Mouse (Mus musculus): Measurements from ENCODE around the gene Srcap.
A peak's percentile ranks its signal among the peaks of the same experiment; 100 is the strongest.

Gene Srcap

DNA sequence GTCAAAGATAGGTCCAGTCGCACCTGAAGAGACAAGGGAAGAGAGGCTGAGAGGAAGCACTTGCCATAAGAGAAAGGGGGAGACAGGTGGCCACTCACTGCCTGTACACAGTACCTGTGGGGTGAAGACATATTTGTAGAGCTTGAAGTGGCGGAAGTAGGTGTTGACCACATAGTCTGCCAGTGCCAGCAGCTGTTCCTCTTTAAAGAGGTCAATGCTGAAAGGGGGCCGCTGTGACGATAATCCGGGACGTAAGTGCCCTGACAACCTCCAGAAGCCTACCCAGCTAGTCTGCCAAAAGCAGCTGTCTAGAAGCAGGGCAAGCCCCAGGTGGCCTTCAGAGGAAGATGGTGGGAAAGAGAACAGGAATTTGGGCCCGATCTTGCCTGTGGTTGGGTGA is 73.2 kb downstream of the Srcap start:
- DNase-seq = peak; percentile 32 to 55

DNA sequence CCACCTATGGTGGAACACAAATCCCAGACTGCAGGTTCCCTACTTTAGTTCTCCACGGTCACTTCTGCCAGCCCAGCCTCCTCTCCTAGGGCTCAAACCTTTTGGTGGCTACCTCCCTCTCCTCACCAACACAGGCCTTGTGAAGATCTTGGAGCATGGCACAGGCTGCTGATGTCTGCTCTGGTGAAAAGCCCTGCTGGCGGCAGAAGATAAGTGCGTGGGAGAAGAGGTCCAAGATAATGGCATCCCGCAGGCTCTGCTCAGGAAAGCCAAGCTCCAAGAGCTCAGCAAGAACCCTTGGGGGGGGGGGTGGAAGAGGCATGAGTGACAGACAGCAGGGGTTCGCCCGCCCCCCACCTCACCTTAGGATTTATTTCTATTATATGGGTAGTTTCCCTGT is 74.4 kb downstream of the Srcap start:
- no peak for DNase-seq

DNA sequence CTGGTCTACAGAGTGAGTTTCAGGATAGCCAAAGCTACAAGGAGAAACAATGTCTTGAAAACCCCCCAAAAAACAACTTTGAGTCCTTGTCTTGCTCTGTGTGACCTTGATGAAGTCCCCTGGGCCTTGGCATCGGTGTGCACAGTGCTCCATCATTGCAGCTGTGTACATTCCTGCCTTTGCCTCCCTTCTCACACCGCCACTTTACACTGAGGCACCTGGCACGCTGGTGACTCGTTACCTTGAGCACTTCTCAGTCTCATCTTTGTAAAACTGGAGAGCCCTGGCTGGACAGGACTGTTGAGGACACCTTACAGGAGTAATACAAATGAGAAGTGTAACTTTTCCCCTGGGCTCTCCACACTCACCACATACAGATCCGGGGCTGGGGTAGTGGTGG is 75.4 kb downstream of the Srcap start:
- DNase-seq = peak in 1 of 2 experiments; percentile 15

DNA sequence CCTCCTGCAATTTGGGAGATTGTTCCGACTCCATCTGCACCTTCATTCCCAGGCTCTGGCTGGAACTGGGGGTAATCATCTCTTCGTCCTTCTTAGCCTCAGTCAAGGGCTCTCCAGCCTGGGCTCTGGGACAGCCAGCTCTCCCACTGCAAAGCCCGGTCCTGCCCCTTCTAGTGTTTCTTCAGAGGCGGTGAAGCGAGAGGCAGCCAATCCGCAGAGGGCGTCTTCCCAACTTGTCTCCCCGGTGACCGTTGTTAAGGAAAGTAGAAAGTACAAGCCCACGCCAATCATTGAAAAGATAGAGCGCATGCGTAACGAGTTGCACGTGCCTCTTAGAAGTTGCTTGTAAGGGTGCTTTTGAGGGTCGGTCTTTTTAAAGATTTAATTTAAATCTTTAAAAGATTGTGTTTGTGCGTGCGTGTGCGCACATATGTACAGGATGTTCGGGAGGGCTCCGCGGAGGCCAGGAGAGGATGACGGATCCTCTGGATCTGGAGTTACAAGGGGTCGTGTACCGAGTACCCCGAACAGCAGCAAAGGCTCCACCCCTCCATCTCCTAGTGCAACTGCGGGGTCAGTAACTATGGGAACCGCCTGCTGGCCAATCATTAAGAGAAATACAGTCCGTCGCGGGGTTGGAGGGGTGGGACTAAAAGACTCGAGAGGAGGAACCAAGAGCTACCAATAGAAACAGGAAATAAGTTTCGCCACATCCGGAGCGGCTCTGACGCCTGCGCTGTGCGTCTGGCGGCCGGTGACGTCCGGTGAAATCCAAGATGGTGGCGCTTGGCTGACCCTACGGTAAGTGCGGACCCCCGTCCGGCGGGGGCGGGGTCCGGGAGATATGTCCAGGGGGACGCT is 76.5 kb downstream of the Srcap start, which contains the start of the genes Ccdc189 and Rnf40:
Ccdc189 (minus strand) TSS at position 585 of the 861 bp plus-strand sequence.
Rnf40 (plus strand) TSS at position 757 of the 861 bp plus-strand sequence.
- peak; percentile 94 to 97 for DNase-seq

DNA sequence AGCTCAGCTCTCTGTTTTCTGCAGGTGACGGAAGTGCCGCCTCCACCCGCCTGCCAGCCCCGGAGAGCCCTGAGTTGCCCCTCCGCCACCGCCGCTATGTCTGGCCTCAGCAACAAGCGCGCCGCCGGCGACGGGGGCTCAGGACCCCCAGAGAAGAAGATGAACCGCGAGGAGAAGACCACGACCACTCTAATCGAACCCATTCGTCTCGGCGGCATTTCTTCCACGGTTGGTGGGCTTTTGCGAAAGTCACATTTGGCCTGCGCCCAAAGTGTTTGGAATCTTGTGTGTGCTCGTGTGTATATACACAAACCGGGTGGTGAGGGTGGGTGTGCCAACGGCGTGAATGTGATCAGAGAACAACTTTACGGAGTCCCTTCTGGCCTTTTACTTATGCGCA is 77.1 kb downstream of the Srcap start:
- DNase-seq = peak in 1 of 2 experiments; percentile 37

DNA sequence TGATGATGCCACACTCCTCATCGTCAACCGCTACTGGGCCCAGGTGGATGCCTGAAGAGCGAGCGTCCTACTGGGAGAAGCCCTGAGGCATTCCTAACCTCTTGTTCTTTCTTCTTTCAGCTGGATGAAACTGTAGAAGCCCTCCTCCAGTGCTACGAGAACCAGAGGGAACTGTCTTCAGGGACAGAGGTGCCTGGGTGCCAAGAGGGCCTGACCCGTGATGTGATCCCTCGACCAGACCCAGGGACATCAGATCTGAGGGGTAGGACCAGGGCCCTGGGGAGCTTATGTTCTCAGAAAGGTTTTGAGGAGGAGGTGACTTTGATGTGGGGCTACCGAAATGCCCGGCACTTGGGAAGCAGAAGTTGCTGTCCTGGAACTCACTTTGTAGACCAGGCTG is 77.9 kb downstream of the Srcap start:
- DNase-seq = peak in 1 of 2 experiments; percentile 18

DNA sequence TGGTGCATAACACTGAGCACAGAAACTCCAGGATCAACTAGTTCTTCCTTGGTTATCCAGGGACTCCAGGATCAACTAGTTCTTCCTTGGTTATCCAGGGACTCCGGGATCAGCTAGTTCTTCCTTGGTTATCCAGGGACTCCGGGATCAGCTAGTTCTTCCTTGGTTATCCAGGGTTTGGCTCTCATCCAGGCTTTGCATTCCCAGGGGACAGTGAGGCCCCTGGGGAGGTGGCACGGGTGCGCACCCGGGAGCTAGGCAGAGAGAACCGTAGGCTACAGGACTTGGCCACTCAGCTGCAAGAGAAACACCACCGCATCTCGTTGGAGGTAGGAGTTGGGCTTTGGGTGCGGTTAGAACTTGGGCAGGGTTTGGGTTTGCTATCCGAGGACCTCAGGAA is 79.3 kb downstream of the Srcap start:
- no peak for DNase-seq

DNA sequence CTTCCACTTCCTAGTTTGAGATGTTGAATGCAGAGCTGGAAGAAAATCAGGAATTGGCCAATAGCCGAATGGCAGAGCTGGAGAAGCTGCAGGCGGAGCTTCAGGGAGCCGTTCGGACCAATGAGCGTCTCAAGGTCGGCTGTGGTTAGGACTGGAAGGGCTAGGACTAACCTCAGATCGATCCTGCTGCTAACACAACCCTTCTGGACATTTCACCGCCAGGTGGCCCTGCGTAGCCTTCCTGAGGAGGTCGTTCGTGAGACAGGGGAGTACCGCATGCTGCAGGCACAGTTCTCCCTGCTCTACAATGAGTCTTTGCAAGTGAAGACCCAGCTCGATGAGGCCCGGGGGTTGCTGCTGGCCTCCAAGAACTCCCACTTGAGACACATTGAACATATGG is 80.8 kb downstream of the Srcap start:
- no peak for DNase-seq

DNA sequence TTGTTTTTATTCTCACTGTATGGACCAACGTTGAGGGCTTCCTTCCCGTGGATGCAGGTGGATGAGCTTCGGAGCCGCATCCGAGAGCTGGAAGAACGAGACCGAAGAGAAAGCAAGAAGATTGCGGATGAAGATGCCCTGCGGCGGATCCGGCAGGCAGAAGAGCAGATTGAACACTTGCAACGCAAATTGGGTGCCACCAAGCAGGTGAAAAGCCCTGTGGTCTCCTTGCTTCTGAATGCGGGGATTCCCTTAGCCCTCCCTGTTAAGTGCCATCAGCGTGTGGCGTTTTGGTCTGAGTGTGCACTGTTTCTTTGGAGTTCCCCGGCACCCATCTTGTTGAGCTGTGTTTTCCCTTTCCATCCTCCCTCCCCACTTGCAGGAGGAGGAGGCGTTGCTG is 85.0 kb downstream of the Srcap start:
- DNase-seq = no peak

DNA sequence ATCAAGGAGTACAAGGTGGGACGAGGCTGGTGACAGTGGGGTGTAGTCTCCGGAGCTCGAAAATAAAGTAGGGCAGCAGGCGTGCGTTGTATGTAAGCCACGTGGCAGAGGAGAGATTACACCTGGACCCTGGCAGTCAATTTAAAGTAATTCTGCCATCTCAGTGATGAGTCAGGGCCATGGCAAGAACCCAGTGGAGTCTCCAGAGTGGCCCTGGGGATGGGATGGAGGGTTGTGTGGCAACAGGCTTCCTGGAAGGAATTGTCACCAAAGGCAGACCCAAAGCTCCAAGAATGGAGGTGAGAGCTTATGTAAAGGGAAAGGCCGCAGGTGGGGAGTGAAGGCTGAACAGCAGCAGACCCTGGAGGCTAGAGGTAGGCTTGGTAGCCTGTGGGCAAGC is 88.8 kb downstream of the Srcap start:
- DNase-seq = no peak

DNA sequence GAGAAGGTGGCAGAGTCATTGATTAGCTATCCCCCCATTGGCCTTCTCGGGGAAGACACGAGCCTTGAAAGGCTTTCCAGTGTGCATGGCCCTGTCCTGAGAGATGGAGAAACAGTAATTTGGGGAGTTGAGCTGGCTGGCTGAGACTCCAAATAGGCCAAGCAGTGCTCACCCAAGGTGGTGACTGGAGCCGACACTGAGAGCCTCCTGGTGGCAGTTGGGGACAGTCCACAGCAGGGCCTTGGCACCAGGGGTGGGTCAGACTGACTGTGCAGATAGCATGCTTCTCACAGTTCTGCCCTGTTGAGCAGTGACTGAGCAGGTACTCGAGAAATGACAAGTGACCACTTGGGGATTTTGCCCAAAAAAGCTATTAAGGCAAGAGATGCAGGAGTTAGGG is 90.0 kb downstream of the Srcap start:
- no peak for DNase-seq

DNA sequence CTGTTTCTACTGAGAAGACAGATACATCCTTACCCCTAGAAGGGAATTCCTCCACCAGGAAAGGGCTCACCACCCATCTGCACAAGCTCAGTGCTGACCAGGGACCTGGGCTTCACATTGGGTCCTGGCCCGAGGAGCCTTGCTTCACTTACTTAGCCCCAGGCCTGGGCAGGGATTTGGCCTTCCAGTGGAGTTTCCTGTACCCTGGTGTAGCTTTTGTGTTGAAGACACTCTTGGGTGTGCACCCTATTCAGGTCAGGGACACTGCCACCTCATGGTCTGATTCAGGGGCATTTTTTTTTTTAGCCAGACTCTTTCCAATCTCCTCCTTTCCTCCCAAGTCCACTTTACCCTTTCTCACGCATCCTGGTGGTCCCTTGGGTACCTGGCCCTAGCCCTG is 91.1 kb downstream of the Srcap start:
- no peak for DNase-seq

DNA sequence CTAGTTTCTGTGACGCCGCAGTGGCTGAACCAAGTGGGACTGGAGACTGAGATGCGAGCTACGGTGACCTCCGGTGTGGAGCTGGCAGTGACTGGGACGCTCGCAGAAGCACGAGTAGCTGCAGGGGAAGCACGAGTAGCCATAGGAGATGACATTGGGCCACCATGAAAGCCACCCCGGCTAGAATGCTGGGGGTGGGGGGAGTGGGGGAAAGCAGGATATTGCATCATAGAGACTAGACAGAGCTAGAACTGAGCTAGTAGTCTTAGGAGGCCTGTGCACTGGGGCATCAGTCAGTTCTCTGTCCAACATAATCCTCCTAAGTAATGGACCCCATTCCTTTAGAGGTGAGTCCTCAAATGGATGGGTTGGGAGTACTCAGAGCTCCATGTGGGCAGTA is 92.5 kb downstream of the Srcap start:
- DNase-seq = no peak

DNA sequence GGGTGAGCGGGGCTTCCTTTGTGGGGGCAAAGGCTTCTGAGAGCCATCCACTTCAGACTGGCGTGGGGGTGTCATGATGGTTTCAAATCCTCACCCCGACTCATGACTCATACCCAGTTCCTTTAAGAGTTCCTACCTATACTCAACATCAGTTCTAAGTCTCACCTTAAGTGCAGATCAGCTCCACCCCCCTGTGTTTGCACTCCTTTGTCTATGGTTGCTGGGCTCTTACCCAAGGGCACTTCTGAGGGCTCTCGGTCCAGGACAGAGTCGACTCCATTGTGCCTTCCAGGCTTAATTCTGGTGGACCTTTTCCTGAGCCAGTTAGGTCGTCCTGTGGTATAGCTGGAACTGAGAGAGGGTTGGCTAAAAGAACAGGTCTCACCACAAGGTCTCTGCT is 95.4 kb downstream of the Srcap start:
- peak; percentile 51 to 64 for DNase-seq

All from lung, postnatal 4 days (tissue).